Mouse (Mus musculus) brain, adult 2 months (tissue): ENCODE results near the gene Aldh3b2.

Experiments used
- DNase-seq: peaks from one replicate; pipeline ENCODE4 v3.0.0; 2011; ENCODE audit warnings: low read depth, low spot score

The Aldh3b2 gene

GRCm38 (mm10) chr19:3972229-3972628 lies at the start of gene Aldh3b2:
TSS of gene Aldh3b2 (plus strand) at chr19:3972328.
- DNase-seq = no peak

GRCm38 (mm10) chr19:3922661-3923371 lies 49.3 kb upstream of the Aldh3b2 start:
- DNase-seq = no peak

GRCm38 (mm10) chr19:3923586-3923985 lies 48.5 kb upstream of the Aldh3b2 start:
- DNase-seq = no peak

GRCm38 (mm10) chr19:3924190-3924589 lies 47.9 kb upstream of the Aldh3b2 start:
- no peak for DNase-seq

- DNase-seq = no peak
These were observed 47.3 kb upstream of the Aldh3b2 start for GRCm38 (mm10) chr19:3924868-3925267.

GRCm38 (mm10) chr19:3925859-3926258 lies 46.3 kb upstream of the Aldh3b2 start:
- DNase-seq = no peak

GRCm38 (mm10) chr19:3926279-3926678 lies 45.8 kb upstream of the Aldh3b2 start:
- DNase-seq = peak; percentile 59

- DNase-seq = no peak
These were observed 45.4 kb upstream of the Aldh3b2 start for GRCm38 (mm10) chr19:3926685-3927084.

GRCm38 (mm10) chr19:3927989-3928388 lies 44.1 kb upstream of the Aldh3b2 start:
- DNase-seq = no peak

GRCm38 (mm10) chr19:3928779-3929178 lies 43.3 kb upstream of the Aldh3b2 start:
- no peak for DNase-seq

GRCm38 (mm10) chr19:3929211-3929941 lies 42.8 kb upstream of the Aldh3b2 start, which contains the start of gene Aldh3b1:
TSS of gene Aldh3b1 (minus strand) at chr19:3929808.
- peak; percentile 86 for DNase-seq

GRCm38 (mm10) chr19:3930262-3931057 lies 41.7 kb upstream of the Aldh3b2 start:
- DNase-seq = peak; percentile 71

- peak; percentile 28 for DNase-seq
These were observed 40.4 kb upstream of the Aldh3b2 start for GRCm38 (mm10) chr19:3931716-3932115.

- DNase-seq = peak; percentile 65
These were observed 36.9 kb upstream of the Aldh3b2 start, which contains the start of gene Unc93b1 for GRCm38 (mm10) chr19:3935032-3935895. TSS of gene Unc93b1 (plus strand) at chr19:3935186.

- peak; percentile 58 for DNase-seq
These were observed 36.0 kb upstream of the Aldh3b2 start for GRCm38 (mm10) chr19:3935896-3936850.

- no peak for DNase-seq
These were observed 29.8 kb upstream of the Aldh3b2 start for GRCm38 (mm10) chr19:3942315-3942714.

- no peak for DNase-seq
These were observed 29.0 kb upstream of the Aldh3b2 start for GRCm38 (mm10) chr19:3942986-3943735.

- no peak for DNase-seq
These were observed 26.1 kb upstream of the Aldh3b2 start for GRCm38 (mm10) chr19:3945872-3946564.

GRCm38 (mm10) chr19:3946715-3947114 lies 25.4 kb upstream of the Aldh3b2 start:
- peak; percentile 77 for DNase-seq
